Comparison of ENCODE assay signal across 28 mouse cellular contexts in genomic region chr15:94574566-94575268, GRCm38 (mm10). TPM values are rescaled to one million over a fixed set of nuclear protein-coding genes. Genes with fewer than 3 reads are reported as not detected.
DNase-seq lines count a peak whose midpoint lies in the region; ATAC-seq and TF ChIP-seq lines count a peak whose summit lies in the region.
"Had no signal": no experiment of that assay in that cellular context is flagged by ENCODE, and none has a peak within 500 bp of the region (broad histone marks: within the 10 kb centered on the region; RNA-seq: fewer than 3 reads in every experiment).

No protein-coding gene starts in this region.

- ATAC-seq in midbrain, embryonic 11.5 days (ENCODE audit: low FRiP score), result no peak
- ATAC-seq: CD4-positive, CD25-positive, alpha-beta regulatory T cell, adult 4 months; forebrain, postnatal 0 days had no signal

- no peaks in the 10 kb centered on the region for H3K79me2 ChIP-seq in C2C12 (ENCODE audit: control insufficient read depth, insufficient read depth)

- H3K4me2 ChIP-seq in midbrain, embryonic 11.5 days, result no peak overlapping the region
- H3K4me2 ChIP-seq: embryonic facial prominence, embryonic 13.5 days; heart, embryonic 13.5 days; hindbrain, embryonic 12.5 days; liver, embryonic 15.5 days; midbrain, embryonic 12.5 days; neural tube, embryonic 12.5 days had no signal

- peak; percentile 61 for DNase-seq in heart, adult 11 months
- DNase-seq in heart, postnatal 36 days, result no peak
- peak; percentile 59 for DNase-seq in R1 (ENCODE audit: low read depth, low spot score)
- peak; percentile 67 for DNase-seq in fibroblast of lung, adult 2 months (ENCODE audit: low read depth)
- no peak for DNase-seq in midbrain, embryonic 11.5 days (ENCODE audit: low spot score, missing footprints)
- DNase-seq in cerebellum, adult 11 months, result no peak
- DNase-seq: adrenal gland, postnatal 14 days; cerebellum, adult 11-12 months; cerebellum, postnatal 10 days; forebrain, postnatal 0 days; gastrocnemius, postnatal 25 days; heart, adult 2 months; heart, postnatal 14 days; kidney, adult 8-10 months; kidney, postnatal 10 days; liver; right cerebral cortex, postnatal 25 days; spleen, adult 18-20 months had no signal

- no peak overlapping the region for H3K27ac ChIP-seq in midbrain, embryonic 11.5 days (ENCODE audit: low read depth, low read length)
- H3K27ac ChIP-seq: embryonic facial prominence, embryonic 13.5 days; heart, adult 2 months; heart, embryonic 13.5 days; hindbrain, embryonic 12.5 days; limb, embryonic 10.5 days; liver, embryonic 15.5 days; macrophage; midbrain, embryonic 12.5 days; neural tube, embryonic 12.5 days had no signal

- no peak for TF ChIP-seq CTCF in C2C12 (IDR thresholded peaks at IDR 0.05; ENCODE audit: control insufficient read depth, insufficient read depth, insufficient read length)

- 78% methylated on average over 4 of the region's 4 CpGs for WGBS in midbrain, embryonic 11.5 days

- intact Hi-C loops in heart, postnatal 36 days (cut with DNase I), result no loop called here

- H3K36me3 ChIP-seq in C2C12 (ENCODE audit: control insufficient read depth, insufficient read depth), result peaks cover 21% of the 10 kb centered on the region
- H3K36me3 ChIP-seq in midbrain, embryonic 11.5 days (ENCODE audit: control insufficient read depth, insufficient read depth, low read length), result peaks cover 7% of the 10 kb centered on the region

- H3K79me3 ChIP-seq in C2C12 (ENCODE audit: low read depth), result no peaks in the 10 kb centered on the region

- no peaks in the 10 kb centered on the region for H3K27me3 ChIP-seq in C2C12 (ENCODE audit: control insufficient read depth, insufficient read depth, insufficient read length)
- no peaks in the 10 kb centered on the region for H3K27me3 ChIP-seq in midbrain, embryonic 11.5 days (ENCODE audit: control insufficient read depth, insufficient read depth, low read length)
- H3K27me3 ChIP-seq: embryonic facial prominence, embryonic 13.5 days; heart, embryonic 13.5 days; hindbrain, embryonic 12.5 days; liver, embryonic 15.5 days; midbrain, embryonic 12.5 days; neural tube, embryonic 12.5 days had no signal

- H3K9ac ChIP-seq in midbrain, embryonic 11.5 days (ENCODE audit: low read length), result no peak overlapping the region
- H3K9ac ChIP-seq: embryonic facial prominence, embryonic 13.5 days; forebrain, postnatal 0 days; heart, embryonic 13.5 days; hindbrain, embryonic 12.5 days; liver, embryonic 15.5 days; midbrain, embryonic 12.5 days; neural tube, embryonic 12.5 days had no signal

- no peak overlapping the region for H3ac ChIP-seq in C2C12 (ENCODE audit: control insufficient read depth, insufficient read length, low read depth)

- H3K4me1 ChIP-seq in midbrain, embryonic 11.5 days (ENCODE audit: control insufficient read depth, insufficient read depth, low read length), result no peaks in the 10 kb centered on the region
- H3K4me1 ChIP-seq: embryonic facial prominence, embryonic 13.5 days; heart, embryonic 13.5 days; hindbrain, embryonic 12.5 days; liver, embryonic 15.5 days; midbrain, embryonic 12.5 days; neural tube, embryonic 12.5 days had no signal

- no peaks in the 10 kb centered on the region for H3K9me3 ChIP-seq in midbrain, embryonic 11.5 days (ENCODE audit: control insufficient read depth, low read length)
- H3K9me3 ChIP-seq: embryonic facial prominence, embryonic 13.5 days; heart, embryonic 13.5 days; hindbrain, embryonic 12.5 days; limb, embryonic 10.5 days; liver, embryonic 15.5 days; midbrain, embryonic 12.5 days; neural tube, embryonic 12.5 days had no signal

- no peak overlapping the region for H3K4me3 ChIP-seq in C2C12 (ENCODE audit: insufficient read depth, poor library complexity, severe bottlenecking)
- no peak overlapping the region for H3K4me3 ChIP-seq in midbrain, embryonic 11.5 days (ENCODE audit: low read depth, low read length)
- H3K4me3 ChIP-seq: embryonic facial prominence, embryonic 13.5 days; heart, adult 2 months; heart, embryonic 13.5 days; hindbrain, embryonic 12.5 days; limb, embryonic 10.5 days; liver, embryonic 15.5 days; midbrain, embryonic 12.5 days; neural tube, embryonic 12.5 days had no signal

TF ChIP-seq in C2C12, 6 proteins besides CTCF, POLR2A, EP300 and RAD21:
- no peak for TF ChIP-seq USF1 (IDR thresholded peaks at IDR 0.05; ENCODE audit: low read depth)
- TF ChIP-seq FOSL1 (IDR thresholded peaks at IDR 0.05; ENCODE audit: insufficient read depth, low read length, poor library complexity, severe bottlenecking), result no peak
- peak; percentile 87 for TF ChIP-seq MYOD1 (IDR thresholded peaks at IDR 0.05; ENCODE audit: control insufficient read depth, insufficient read length, low read depth)

RNA-seq across cellular contexts. Expression of gene Twf1, which starts 15.0 kb away (rescaled TPM):
- 10 to 100 TPM; 15.0 to 16.5 TPM for total RNA-seq in heart, postnatal 36 days (2021)
- 47.5 TPM for polyA plus RNA-seq in C2C12 (2012; fragmentation: generic; extraction: Trizol)
- 112 and 120 TPM in 2 replicates for polyA plus RNA-seq in midbrain, embryonic 11.5 days (2014; fragmentation: Nextera tagmentation; extraction: Ambion mirVana)

RNA-seq across cellular contexts. Expression of gene Irak4, which starts 31.3 kb away (rescaled TPM):
- total RNA-seq in heart, postnatal 36 days (2021), result 1 to 10 TPM; 5.9 to 6.2 TPM
- polyA plus RNA-seq in C2C12 (2012; fragmentation: generic; extraction: Trizol), result 5.1 TPM
- polyA plus RNA-seq in midbrain, embryonic 11.5 days (2014; fragmentation: Nextera tagmentation; extraction: Ambion mirVana), result 2.0 and 2.4 TPM in 2 replicates

RNA-seq across cellular contexts. Expression of gene Pus7l, which starts 31.4 kb away (rescaled TPM):
- total RNA-seq in heart, postnatal 36 days (2021), result 1 to 10 TPM; 1.8 to 2.2 TPM
- 7.2 TPM for polyA plus RNA-seq in C2C12 (2012; fragmentation: generic; extraction: Trizol)
- 7.9 and 8.8 TPM in 2 replicates for polyA plus RNA-seq in midbrain, embryonic 11.5 days (2014; fragmentation: Nextera tagmentation; extraction: Ambion mirVana)

RNA-seq across cellular contexts. Expression of gene Tmem117, which starts 54.3 kb away (rescaled TPM):
- total RNA-seq in heart, postnatal 36 days (2021), result 10 to 100 TPM; 14.1 to 14.8 TPM
- polyA plus RNA-seq in C2C12 (2012; fragmentation: generic; extraction: Trizol), result 0.06 TPM
- polyA plus RNA-seq in midbrain, embryonic 11.5 days (2014; fragmentation: Nextera tagmentation; extraction: Ambion mirVana), result 1.5 and 1.7 TPM in 2 replicates
- polyA plus RNA-seq: CD4-positive, CD25-positive, alpha-beta regulatory T cell, adult 4 months had no signal

Comparison
In these comparisons a context has a peak if more than half of its experiments do, and no peak if none do; other contexts are left out.
1. DNase-seq: peak in heart, adult 11 months (single experiment), R1 (single experiment) and fibroblast of lung, adult 2 months (single experiment); none in heart, postnatal 36 days (0 of 2), midbrain, embryonic 11.5 days (single experiment) and cerebellum, adult 11 months (single experiment).